Mouse (Mus musculus): ENCODE results near the gene Csf3r.
A peak's percentile ranks its signal among the peaks of the same experiment; 100 is the strongest.

Gene Csf3r

DNA sequence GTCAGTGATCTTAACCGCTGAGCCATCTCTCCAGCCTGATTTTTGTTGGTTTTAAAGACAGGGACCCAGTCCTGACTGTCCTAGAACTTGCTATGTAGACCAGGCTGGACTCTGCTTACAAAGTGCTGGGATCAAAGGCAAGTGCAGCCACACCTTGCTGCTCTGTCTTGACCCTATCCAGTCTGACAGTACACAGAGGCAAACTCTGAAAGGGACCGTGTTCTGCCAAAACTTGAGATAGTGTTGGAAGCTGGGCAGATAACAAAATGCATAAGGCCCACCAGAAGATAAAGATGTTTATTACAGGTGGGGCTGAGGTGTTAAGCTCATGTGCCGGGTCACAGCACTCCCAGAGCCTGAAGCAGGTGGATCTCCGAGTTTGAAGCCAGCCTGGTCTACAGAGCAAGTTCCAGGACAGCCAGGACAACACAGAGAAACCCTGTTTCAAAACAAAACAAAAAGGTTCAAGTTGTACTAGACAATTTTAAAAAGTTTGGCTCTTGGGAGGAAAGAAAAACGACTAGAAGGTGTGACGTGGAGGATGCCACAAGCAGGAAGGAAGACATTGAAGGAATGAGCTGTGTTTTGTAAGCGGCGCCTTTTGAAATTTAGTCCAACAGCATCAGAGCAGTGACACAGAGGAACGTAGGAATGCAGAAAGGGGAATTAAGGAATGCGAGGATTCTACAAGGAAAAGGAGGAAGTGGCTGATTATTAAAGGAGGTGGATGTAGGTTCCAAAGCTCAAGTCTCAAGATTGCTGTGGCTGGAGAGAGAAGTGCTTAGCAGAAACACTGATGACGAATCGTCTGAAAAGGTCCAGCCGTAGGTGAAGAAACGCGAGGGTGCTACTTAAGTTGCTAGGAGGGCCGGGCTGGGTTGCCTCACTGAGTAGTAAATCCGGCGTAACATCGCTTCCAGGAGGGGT, 33.1 kb downstream of the Csf3r start:
- DNase-seq (ENCODE audit: low spot score), result no peak

DNA sequence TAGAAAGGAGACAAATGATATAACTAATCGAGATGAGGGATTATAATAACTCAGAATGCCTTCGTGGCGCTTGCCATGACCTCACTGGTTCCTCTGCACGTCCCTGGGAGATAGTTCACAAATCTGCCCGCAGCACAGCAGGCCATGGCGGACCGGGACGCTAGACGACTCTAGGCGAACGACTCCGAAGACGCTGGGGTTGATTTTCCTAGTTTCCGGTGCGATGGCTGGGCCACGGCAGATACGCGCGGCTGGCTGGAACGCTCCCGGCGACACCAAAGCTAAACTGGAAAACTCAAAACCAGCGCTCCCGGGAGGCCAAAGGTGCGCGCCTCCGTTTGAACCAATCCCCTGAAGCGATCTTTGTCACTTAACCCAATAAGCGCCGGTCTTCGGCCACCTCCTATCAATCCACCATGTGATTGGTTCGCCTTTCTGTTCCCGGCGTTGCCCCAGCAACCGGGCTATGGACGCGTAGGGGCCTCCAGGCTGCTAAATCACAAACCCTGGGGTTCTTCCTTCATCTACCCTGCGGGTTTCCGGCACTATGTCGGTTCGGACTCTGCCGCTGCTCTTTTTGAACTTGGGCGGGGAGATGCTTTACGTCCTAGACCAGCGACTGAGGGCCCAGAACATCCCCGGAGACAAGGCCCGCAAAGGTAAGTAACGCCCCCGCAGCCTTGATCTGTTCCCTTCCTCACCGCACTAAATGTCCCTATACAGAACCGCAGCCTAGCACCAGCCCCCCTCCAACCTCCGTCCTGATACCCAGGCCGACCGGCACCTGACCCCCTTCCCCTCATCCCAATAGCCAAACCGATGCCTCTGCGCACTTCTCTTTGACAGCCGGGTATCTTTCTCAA, 34.0 kb downstream of the Csf3r start, which contains the start of gene Oscp1:
TSS of gene Oscp1 (plus strand) at position 432 of the 863 bp plus-strand sequence.
- peak; percentile 94 for DNase-seq (ENCODE audit: low spot score)

DNA sequence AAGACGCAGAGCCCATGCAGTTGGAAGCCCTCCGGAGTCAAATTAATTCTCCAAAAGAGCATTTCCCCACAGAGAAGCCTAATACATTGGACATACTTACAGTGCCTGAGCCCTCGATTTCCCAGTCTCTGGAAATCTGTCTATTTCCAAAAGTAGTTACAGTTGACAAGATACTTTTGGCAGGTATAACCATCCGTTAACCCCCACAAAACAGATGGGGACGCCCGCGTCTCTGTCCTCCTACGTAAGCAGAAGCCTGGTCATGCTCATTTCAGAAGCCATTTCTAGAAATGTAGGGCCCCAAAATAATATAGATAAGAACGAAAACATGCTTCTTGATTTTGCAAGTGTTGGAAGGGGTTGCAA, 34.6 kb downstream of the Csf3r start:
- DNase-seq (ENCODE audit: low spot score), result no peak

DNA sequence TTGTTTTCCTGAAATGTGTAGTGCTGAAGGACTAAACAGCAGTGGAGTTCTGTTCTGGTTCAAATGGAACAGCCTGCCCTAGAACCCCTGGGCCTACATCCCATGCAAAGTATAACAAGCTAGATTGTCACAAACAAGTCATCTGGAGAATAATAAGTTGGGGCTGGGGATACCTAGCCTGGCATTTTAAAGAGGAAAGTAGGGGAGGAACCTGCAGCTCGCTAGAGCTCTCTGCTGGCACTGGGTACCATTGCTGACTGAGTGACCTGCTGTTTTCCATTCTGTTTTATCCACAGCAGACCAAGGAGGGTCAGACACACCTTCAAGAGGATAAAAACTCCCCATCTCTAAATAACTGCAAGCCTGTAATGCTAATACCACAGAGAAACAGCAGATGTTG, 38.5 kb downstream of the Csf3r start:
- DNase-seq (ENCODE audit: low spot score), result no peak

DNA sequence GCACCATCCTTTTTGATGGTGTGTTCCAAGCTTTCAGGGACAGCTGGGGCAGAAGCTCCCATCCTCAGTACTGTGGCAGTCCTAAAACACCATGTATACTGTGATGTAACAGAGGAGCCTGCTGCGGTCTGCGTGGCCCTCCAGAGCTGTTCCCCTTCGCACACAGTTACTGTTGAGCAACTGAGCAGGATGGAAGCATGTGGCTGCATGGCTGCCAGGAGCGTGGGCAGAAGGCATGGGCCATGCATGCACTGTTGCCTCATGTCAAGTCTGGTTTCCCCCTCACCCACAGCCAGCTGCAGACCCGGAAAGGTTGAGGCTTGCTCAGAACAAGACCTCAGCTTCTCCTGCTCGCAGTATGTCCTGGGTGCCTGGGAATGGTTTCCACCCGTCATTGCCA, 40.9 kb downstream of the Csf3r start:
- peak; percentile 33 for DNase-seq (ENCODE audit: low spot score)

DNA sequence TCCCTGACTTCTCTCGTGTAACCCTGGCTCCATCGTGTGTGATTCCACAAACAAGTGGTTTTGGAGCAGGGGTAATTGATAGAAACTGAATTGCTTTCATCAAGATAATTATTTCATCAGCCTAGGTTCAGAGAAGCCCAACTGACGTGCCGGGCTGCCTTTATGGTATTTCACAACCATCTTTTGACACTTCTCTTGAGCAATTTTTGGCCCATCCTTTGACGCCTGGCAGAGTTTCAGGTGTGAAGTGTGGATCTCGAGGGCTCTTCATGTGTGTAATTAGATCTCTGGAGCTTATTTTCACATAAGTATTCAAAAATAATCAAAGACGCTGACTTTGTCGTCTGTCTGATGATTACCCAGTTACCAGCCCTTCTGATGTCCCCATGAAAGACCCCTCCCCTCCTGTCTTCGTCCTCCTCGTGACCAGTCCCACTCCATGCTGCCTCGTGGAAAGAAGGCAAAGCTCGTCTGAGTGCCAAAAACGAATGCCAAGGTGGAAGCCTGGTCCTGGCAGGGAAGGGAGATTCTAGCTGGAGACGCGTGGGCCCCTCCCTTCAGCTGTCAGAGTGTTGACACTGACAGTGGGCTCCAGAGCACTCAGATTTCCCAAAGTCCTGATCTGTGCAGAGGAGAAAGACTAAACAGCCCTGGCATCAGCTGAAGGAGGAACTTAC, 43.2 kb downstream of the Csf3r start:
- DNase-seq (ENCODE audit: low spot score), result peak; percentile 67

DNA sequence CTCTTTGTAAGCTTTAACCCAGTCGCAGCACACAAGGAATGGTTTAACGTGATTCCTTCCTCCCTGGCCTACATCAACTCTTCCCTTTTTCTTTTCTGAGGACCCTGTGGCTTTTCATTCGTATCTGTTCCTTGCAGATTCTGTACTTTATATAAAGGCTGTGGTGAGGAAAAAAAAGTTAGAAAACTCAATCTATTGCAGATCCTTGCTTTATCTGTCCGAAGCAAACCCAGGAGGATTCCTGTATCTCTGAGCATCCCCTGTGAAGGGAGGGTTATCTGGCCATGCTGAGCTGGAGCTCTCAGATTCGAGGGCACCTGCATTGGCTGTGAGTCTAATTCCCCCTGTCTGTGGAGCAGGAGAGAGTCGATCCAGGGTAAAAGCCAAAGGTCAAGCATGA, 44.5 kb downstream of the Csf3r start:
- no peak for DNase-seq (ENCODE audit: low spot score)

DNA sequence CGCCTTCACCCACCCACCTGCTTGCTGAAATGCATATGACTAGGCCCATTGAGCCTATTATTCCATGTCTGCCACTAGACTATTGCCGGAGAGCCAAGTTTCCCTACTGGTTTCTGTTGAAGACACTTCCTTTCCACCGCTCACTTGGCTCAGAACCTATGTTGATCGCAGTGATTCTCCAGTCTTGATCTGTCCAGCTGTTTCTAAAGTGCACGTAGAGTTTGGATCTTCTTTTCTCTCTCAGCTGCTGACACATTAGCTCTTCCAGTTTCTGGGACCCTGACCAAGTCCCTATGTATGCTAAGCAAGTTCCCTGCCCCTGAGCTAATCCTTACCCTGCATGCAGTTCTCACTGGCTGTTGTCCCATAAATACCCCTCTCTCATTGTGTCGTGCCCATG, 53.5 kb downstream of the Csf3r start:
- no peak for DNase-seq (ENCODE audit: low spot score)

DNA sequence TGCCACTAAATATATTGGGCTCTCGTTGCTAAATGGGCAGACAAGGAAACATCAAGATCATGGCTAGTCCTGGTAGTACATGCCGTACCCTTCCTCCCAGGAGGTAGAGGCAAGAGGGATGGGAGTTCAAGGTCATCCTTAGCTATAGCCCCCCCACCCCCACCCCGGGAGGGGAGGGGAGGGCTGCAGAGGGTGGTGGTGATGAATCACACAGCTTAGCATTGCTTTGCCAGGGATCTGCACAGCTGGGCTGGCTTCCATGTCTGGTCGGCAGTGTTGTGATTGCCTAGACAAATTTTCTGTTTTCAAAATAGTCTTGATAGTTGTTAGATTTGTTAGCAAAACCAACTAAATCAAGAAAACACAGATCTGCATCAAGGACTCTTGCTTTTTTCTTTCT, 54.9 kb downstream of the Csf3r start:
- DNase-seq (ENCODE audit: low spot score), result no peak

DNA sequence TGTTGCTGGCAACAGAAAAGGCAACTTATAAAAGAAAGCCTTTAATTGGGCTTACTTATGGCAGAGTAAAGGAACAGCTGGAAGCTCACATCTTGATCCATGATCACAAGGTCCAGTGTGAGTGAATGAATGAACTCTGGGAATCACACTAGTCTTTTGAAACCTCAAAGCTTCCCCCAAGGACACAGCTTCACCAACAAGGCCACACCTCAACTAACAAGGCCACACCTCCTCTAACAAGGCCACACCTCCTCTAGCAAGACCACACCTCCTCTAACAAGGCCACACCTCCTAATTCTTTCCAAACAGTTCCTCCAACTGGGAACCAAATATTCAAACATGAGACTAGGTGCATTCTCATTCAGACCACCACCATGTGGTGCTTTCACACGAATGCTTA, 57.3 kb downstream of the Csf3r start:
- DNase-seq (ENCODE audit: low spot score), result no peak

DNA sequence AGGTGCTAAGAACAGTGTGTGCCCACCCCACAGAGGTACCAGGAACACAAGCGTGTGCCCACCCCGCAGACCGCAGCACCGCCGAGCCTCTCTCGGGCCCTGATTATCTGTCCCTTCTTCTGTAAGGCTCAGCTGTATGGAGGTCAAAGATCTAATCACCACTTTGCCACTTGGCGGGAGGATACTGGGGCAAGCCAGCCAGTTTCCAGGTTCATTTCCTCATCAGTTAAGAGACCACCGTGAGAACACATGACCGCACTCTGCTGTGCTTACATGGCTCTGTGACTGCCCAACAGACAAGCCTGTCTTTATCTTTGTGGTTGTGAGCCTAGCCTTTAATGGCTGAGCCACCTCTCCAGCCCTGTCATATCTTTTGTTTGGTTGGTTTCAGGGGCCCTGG, 58.7 kb downstream of the Csf3r start:
- no peak for DNase-seq (ENCODE audit: low spot score)

DNA sequence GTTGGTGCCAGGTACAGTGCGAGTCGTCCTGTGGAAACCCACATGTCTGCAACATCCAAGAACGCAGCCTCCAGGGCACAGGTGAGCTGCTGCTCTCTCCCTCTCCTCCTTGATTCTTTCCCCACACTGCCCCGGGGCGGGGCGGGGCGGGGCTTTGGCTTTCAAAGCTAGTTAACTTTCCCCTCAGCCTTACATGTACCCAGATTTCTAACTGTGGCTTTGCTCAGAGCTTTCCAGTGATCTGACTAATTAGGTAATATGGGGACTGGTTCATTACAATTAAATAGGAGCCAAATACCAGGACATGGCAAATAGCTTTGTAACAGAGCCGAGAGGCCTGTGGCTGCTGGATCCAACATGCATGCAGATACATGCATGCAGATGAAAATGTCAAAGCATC, 60.0 kb downstream of the Csf3r start:
- DNase-seq (ENCODE audit: low spot score), result no peak

DNA sequence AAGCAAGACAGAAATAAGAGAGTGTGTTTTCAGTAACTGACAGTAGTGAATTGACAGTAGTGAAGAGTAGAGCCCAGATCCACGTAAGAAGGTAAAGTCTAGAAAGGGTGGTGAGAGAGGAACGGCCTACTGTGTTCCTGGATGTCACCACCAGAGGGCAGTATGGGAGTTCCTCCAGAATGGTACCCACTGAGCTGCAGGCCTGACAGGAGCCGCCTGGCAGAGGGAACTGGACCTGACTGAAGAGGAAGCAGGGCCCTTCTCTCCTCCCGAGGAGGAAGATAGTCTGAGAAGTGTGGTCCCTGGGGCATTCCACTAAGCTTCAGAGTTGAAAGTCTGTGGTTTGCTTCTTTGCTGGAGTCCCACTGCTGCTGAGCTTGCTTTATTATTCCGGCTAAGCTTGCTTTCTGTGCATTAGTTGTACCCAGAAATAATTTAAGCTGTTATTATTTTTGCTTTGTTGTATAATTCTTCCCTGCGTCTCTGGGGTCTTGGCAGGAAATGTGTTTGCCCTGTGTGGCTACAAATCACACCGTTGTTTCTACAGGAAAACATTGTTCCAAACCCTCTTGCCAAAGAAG, 61.7 kb downstream of the Csf3r start:
- DNase-seq (ENCODE audit: low spot score), result peak; percentile 88

DNA sequence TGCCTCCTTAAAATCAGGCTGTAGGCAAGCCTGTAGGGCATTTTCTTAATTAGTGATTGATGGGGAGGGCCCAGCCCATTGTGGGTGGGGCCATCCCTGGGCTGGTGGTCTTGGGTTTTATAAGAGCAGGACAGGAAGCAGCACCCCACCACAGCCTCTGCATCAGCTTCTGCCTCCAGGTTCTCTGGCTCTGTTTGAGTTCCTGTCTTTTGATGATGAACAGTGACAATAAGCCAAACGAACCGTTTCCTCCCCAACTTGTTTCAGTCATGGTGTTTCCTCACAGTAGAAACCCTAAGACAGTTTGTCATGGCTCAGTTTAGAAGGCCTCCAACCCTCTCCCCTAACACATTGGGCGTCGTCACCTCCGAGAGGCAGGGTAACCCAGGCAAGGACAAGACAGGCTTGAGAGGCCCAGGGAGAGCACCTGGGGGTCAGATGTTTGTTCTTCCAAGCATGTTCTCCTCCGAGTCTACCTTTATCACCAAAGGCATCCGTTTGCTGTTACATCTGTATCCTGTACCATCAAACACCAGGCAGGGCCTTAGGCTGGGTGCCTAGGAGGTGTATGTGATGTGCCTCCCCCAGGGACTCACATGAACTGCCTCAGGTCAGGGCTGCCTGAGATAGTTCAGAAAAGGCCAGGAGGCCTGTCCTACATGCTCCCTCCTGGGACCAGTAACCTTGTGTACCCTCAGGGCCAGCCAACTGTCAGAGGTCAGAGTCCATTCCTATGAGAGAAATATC, 65.9 kb downstream of the Csf3r start:
- DNase-seq (ENCODE audit: low spot score), result no peak

DNA sequence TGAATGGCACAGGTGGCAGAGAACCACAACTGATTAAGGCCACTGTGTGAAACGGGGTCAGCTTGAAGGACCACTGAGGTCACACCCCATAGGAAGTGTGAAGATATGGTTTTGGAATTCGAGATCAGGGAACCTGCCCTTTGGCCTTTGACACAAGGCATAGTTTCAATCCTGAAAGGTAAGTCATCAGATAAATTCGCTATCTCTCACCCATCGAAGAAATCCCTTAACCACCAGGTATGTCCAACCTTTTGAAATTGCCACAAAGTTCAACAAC, 66.4 kb downstream of the Csf3r start:
- no peak for DNase-seq (ENCODE audit: low spot score)

DNA sequence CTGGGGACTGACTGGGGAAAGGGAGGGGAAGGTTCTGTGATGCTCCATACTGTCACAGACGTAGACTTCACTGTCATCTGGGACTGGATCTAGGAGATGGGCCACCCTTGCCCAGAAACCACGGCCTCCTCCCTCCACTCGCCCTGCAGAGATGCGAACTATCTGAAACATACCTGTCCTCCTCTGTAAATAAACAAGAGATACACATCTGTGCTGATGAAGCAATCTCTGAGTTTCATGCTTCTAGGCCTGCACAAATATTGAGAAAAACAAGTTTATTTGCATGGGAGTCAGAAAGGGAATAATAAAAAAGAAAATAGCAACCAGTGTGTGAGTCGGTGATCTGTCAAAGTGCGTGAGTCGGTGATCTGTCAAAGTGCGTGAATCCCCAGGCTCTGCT, 67.5 kb downstream of the Csf3r start:
- no peak for DNase-seq (ENCODE audit: low spot score)
